8 mouse cellular contexts compared by ENCODE assay signal in the genomic region with DNA sequence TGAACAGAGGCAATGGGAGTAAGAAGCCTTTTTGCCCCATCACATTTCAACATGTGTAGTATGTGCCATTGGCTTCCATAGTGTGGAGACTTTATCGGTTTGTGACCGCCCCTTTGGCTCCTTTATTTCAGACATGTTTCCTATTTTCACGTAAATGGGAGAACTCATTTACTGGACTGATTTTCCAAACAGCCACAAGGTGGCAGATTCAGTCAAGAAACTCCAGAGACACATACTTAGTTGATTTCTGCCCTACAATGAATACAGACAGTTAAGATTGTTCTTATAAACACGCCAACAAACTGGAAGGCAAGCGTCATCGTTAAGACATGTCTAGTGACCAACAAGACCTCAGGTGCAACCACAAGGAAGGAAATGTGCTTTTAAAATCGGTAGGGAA. TPM values are rescaled to one million over a fixed set of nuclear protein-coding genes. Genes with fewer than 3 reads are reported as not detected.
DNase-seq lines count a peak whose midpoint lies in the region; ATAC-seq and TF ChIP-seq lines count a peak whose summit lies in the region.

No protein-coding gene starts in this region.

- H3K27me3 ChIP-seq in heart, embryonic 11.5 days (ENCODE audit: control insufficient read depth, insufficient read depth, low read length): no peaks in the 10 kb centered on the region
- no peaks in the 10 kb centered on the region for H3K27me3 ChIP-seq in thymus, adult 2 months (ENCODE audit: control insufficient read depth, insufficient read depth, low read length)
- H3K27me3 ChIP-seq in splenic B cell, adult 2 months (ENCODE audit: control insufficient read depth, insufficient read depth, low read length, poor library complexity, severe bottlenecking): no peaks in the 10 kb centered on the region

- no peaks in the 10 kb centered on the region for H3K36me3 ChIP-seq in heart, embryonic 11.5 days (ENCODE audit: control insufficient read depth, insufficient read depth, low read length)
- no peaks in the 10 kb centered on the region for H3K36me3 ChIP-seq in thymus, adult 2 months (ENCODE audit: control insufficient read depth, insufficient read depth, low read length)
- H3K36me3 ChIP-seq in splenic B cell, adult 2 months (ENCODE audit: control insufficient read depth, insufficient read depth, low read length, poor library complexity, severe bottlenecking): no peaks in the 10 kb centered on the region

- H3K4me1 ChIP-seq in heart, embryonic 11.5 days (ENCODE audit: control insufficient read depth, insufficient read depth, low read length): no peaks in the 10 kb centered on the region; the same call in 1 of the 2 replicates
- H3K4me1 ChIP-seq in thymus, adult 2 months (replicated peaks; ENCODE audit: control insufficient read depth, insufficient read depth, low read length): peaks cover 2% of the 10 kb centered on the region

- TF ChIP-seq CTCF in thymus, adult 2 months (IDR thresholded peaks at IDR 0.05; ENCODE audit: borderline replicate concordance, control insufficient read depth, extremely low read depth, insufficient read depth, low read length, poor library complexity): no peak

- H3K4me3 ChIP-seq in heart, embryonic 11.5 days (ENCODE audit: low read depth, low read length): no peak overlapping the region
- no peak overlapping the region for H3K4me3 ChIP-seq in thymus, adult 2 months (ENCODE audit: control insufficient read depth, insufficient read depth, low read length)

- no peak overlapping the region for H3K4me2 ChIP-seq in heart, embryonic 11.5 days

- DNase-seq in heart, adult 18-20 months: peak; percentile 13 to 45
- DNase-seq in thymus, adult 2 months: peak; percentile 23
- no peak for DNase-seq in thymus, adult 18-20 months
- DNase-seq in heart, postnatal 14 days: peak; percentile 16 to 46
- DNase-seq in splenic B cell, adult 2 months (ENCODE audit: low read depth, low spot score): peak; percentile 19
- DNase-seq in ovary, postnatal 14 days (ENCODE audit: low spot score): no peak
- no peak for DNase-seq in gastrocnemius, postnatal 36 days

- intact Hi-C loops in heart, postnatal 14 days (cut with DNase I): loop anchor here (2.0 to 5.0 kb wide), 2 partner anchors 288 to 369 kb away; no protein-coding TSS in a partner anchor
- intact Hi-C loops in gastrocnemius, postnatal 36 days (cut with DNase I): loop anchor here (2.0 kb wide), 1 partner anchor 288 kb away; no protein-coding TSS in a partner anchor

- no peak overlapping the region for H3K27ac ChIP-seq in heart, embryonic 11.5 days (ENCODE audit: low read depth, low read length)
- H3K27ac ChIP-seq in thymus, adult 2 months (ENCODE audit: control insufficient read depth, insufficient read depth, low read length): no peak overlapping the region

- 47% methylated on average over 7 of the region's 7 CpGs for WGBS in heart, embryonic 11.5 days (ENCODE audit: insufficient replicate concordance)
- 29% methylated on average over 7 of the region's 7 CpGs for WGBS in thymus, adult 2 months

- no peak for ATAC-seq in heart, embryonic 11.5 days (replicated peaks; ENCODE audit: insufficient number of reproducible peaks, low FRiP score, low TSS enrichment)

- no peaks in the 10 kb centered on the region for H3K9me3 ChIP-seq in heart, embryonic 11.5 days (replicated peaks; ENCODE audit: control insufficient read depth, low read length)

- H3K9ac ChIP-seq in heart, embryonic 11.5 days (ENCODE audit: low read depth, low read length): no peak overlapping the region

- TF ChIP-seq POLR2A in thymus, adult 2 months (IDR thresholded peaks at IDR 0.05; ENCODE audit: control insufficient read depth, extremely low read depth, insufficient read depth, low read length, poor library complexity): no peak

RNA-seq across cellular contexts. Expression of gene Basp1, which starts 15.0 kb away (rescaled TPM):
- 1 to 10 TPM; 1.0 to 2.9 TPM for total RNA-seq in heart, adult 18-20 months (2021)
- polyA plus RNA-seq in heart, embryonic 11.5 days (2014; fragmentation: Nextera tagmentation; extraction: Ambion mirVana): 15.3 and 16.3 TPM in 2 replicates
- polyA plus RNA-seq in thymus, adult 2 months (2012; rRNA removed): 13.9 and 18.1 TPM in 2 replicates
- total RNA-seq in heart, postnatal 14 days (2021): 1 to 10 TPM; 3.0 to 4.2 TPM
- 1 to 10 TPM; 2.2 to 2.3 TPM for total RNA-seq in gastrocnemius, postnatal 36 days (2021)

Comparison
In these comparisons a context has a peak if more than half of its experiments do, and no peak if none do; other contexts are left out.
1. DNase-seq: peak in heart, adult 18-20 months (2 of 2), thymus, adult 2 months (single experiment), heart, postnatal 14 days (2 of 2) and splenic B cell, adult 2 months (single experiment); none in thymus, adult 18-20 months (0 of 2), ovary, postnatal 14 days (single experiment) and gastrocnemius, postnatal 36 days (0 of 2).